Mouse (Mus musculus) mature B cell (primary cell): ENCODE measurements at regions not wholly inside any gene's neighbourhood (a gene's known extent, or its start where the extent isn't known, plus 50 kb on each side); places are given as distances from the start of the nearest gene placed in this dataset.
"Not testable (repeated sequence)": the region's sequence is repeated elsewhere in the genome, so short reads cannot be mapped to it uniquely, and the experiment has no call there.

Source experiments
- in situ Hi-C: fragments of 300-500 bp; cut with MboI; formaldehyde crosslinking; loops from 2 replicates; pipeline ENCODE4 v1.14.3; 2019

GRCm38 (mm10) chr6:61042667-61043523, 118.1 kb downstream of the Mmrn1 start:
- in situ Hi-C loops = no loop called here

DNA sequence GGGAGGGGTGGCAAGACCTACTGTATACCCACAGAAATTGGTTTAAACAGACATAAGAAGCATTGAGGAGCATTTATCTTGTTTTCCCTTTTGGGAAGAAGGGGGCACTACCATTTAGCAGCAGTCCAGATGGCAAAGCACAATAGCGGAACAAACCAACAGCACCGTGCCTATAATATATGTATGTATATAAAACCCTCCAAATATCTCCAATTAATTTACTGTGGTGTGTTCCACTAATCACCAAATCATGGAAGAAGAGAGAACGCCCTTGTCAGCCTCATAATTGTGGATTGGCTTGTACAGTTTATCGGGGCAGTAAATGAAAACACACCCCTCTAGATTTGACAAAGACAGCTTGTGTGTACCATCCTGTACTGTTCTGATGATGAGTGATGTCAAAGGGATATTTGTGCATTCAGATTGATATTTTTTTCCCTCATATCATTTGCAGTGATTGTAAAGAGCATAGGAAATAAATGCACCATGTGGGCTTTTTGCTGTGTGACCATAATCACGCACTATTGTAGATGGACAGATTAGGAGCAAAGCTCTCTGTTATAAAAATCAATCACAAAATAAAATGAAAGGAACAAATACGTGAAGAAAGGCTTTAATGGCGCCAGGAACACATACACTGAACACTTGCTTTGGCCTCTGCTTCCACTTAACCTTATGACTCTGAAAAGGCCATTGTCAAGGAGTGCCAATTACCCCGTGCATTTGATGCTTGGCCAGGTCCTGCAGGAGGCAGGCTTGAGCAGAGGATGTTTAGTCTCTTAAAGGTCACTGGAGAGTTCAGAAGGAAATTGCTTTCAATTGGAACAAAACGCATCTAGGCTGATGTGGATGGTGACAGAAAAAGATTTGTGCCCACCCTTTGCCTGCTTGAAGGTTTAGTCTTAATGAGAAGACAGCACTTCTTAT, 119.0 kb downstream of the Mmrn1 start:
- in situ Hi-C loops = no loop called here

DNA sequence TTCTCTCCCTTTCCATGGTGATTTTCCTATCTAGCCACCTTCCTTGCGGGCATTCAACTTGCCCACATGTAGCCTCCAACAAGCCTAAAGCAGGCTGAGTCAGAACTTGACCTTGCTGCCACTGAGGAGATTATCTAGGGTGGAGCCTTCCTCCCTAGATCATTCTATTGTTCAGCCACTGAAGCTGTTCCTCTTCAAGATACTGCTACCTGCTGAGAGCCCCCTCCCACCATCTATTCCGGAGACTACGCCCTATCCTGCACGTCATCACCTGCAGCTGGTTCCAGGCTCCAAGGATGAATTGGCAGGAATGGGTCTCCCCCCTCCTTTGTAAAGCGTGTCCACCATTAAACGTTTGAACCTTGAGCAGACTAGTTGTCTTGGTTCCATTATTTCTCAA, 122.9 kb downstream of the Mmrn1 start:
- in situ Hi-C loops = not testable (repeated sequence)

DNA sequence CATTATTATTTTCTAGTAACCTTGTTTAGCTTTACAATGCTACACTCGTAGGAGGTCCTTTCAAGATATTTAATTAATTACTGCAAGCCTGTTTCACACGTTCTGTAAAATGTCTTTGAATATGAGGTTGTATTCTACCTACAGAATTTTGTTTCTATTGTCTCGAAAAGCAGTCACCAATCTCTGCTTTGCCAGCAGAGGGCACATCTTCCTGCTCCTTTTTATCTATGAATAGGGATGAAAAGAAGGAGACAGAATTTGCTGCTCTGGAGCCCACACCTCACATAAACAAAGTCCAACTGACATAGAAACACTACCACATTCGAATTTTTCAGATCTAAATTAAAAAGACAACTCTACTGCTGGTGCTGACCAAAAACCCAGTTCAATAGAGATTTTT, 117.0 kb upstream of the Ccser1 start:
- in situ Hi-C loops = loop anchor here (10.0 kb wide), 1 partner anchor 242 kb away; no protein-coding TSS in a partner anchor

DNA sequence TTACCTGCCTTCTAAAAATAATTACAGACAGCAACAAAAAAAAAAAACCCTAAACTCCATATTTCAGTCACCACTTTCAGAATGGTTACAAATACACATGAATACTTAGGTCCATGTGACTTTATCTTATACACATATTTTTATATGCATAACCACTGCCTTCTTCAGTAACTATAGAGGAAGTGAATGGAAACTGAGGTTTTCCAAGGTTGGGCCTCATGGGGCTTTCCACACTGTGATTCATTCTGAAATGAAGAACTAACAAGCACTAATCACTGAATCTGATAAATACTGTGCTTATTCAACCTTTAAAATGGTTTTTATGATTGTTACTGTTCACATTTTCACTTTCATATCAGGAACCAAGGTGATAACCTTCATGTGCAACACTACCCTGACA, 114.4 kb upstream of the Ccser1 start:
- in situ Hi-C loops = loop anchor here (10.0 kb wide), 1 partner anchor 239 kb away; no protein-coding TSS in a partner anchor

GRCm38 (mm10) chr6:61066501-61067282, 113.4 kb upstream of the Ccser1 start:
- in situ Hi-C loops = loop anchor here (10.0 kb wide), 1 partner anchor 238 kb away; no protein-coding TSS in a partner anchor

GRCm38 (mm10) chr6:61067355-61068116, 112.6 kb upstream of the Ccser1 start:
- in situ Hi-C loops = loop anchor here (10.0 kb wide), 1 partner anchor 237 kb away; no protein-coding TSS in a partner anchor

GRCm38 (mm10) chr6:61068117-61068489, 112.0 kb upstream of the Ccser1 start:
- in situ Hi-C loops = loop anchor here (10.0 kb wide), 1 partner anchor 237 kb away; no protein-coding TSS in a partner anchor

GRCm38 (mm10) chr6:61073267-61073666, 106.9 kb upstream of the Ccser1 start:
- in situ Hi-C loops = no loop called here

- in situ Hi-C loops = no loop called here
These were observed 106.3 kb upstream of the Ccser1 start for GRCm38 (mm10) chr6:61073794-61074193.

DNA sequence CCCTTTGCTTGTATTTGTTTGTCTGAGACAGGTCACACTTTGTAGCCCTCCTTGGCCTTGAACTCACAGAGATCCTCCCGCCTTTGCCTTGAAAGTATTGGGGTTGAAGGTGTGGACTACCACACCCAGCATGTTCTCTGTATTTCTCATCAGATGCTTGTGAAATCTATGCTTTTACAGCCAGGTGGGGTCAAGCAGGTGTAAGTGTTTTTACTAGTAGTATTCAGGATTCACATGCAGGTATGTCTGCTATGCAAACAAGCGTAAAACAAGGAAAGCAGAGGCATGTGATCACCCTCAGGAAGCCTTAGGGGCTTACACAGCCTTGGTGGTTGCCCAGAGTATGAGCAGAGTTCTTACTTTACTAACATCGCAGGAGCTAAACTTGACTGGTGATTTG, 105.4 kb upstream of the Ccser1 start:
- in situ Hi-C loops = no loop called here

DNA sequence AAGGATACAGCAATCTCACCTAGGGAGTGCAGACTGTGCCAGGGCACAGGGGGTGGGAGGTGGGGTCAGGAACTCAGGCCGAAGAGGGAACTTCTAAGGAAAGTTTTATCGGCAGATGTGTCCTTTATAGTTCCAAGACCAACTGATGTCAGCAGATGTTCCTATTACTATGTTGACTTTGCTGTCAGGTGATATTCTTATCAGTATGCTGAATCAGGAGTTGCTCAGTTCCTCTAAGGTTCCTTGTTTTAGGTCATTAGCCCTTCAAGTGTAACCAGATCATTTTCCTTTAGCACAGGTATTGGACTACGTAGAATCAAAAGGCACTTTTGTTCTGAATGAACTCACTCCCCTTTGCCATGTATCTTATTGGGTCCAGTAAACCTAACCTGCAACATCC, 101.6 kb upstream of the Ccser1 start:
- in situ Hi-C loops = no loop called here

DNA sequence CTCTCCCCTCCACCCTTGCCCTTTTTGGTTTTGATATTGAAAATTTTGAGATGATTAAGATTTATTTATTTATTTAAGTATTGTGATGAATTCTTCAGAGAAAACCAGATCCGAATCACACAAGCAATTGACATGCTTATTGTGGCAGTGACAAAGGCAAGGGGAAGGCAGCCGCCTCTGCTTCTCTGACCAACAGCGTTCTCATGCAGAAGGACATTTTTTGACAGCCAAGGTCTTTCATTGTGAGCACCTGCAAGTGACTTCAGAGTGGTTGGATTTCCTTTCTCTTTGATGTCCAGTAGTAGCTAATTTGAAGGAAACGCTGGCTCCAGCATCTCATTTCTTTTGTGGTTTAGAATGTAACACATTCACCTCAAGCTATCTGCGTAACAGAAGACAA, 99.5 kb upstream of the Ccser1 start:
- in situ Hi-C loops = no loop called here

DNA sequence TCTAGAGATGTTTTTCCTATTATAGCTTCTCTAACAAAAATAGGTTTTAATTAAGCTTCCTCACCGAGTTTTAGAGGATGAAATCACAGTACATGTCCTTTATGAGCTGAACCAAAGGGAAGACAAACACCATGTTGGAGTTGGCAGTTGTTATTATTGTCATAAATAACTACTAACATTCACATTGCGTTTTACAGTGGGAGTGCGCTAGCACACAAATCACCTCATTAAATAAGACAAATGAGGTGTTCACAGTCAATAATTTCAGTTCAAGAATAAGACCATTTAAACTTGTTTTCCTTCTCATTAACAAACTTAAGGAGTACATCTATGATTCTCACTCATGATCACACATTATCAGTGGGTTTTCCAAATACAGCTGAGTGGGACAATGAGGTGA, 96.8 kb upstream of the Ccser1 start:
- in situ Hi-C loops = no loop called here

DNA sequence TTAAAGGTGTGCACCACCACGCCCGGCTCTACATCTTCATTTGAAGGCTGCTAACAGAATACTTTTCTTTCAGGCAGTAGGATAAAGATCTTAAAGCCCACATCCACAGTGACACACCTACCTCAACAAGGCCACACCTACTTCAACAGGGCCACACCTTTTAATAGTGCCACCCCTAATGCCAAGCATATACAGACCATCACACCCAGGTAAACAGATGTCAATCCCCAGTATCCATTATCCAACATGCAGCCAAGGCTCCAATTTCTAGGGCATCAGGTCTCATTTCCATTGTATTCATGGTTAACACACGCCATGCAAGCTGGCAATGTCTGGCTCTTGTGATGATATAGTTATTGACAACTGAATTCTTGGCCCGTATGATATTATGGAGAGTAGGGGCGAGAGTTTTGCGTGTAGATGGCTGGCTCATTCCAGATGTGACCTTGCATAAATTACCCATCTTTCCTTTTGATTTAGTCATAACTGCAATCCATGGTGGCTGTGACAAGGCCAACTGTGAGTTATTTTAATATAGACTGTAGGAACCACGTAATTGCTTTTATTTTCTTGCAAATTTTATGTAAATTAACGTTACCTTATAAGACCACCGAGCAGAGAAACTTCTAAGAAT, 80.7 kb upstream of the Ccser1 start:
- in situ Hi-C loops = no loop called here

- in situ Hi-C loops = no loop called here
These were observed 80.2 kb upstream of the Ccser1 start for GRCm38 (mm10) chr6:61099982-61100365.

- in situ Hi-C loops = no loop called here
These were observed 78.2 kb upstream of the Ccser1 start for GRCm38 (mm10) chr6:61101972-61102371.

- in situ Hi-C loops = no loop called here
These were observed 76.5 kb upstream of the Ccser1 start for GRCm38 (mm10) chr6:61103459-61104234.

- in situ Hi-C loops = no loop called here
These were observed 64.9 kb upstream of the Ccser1 start for GRCm38 (mm10) chr6:61115250-61115649.

GRCm38 (mm10) chr6:61119590-61119989, 60.5 kb upstream of the Ccser1 start:
- in situ Hi-C loops = no loop called here
